In genomic region chr5:90771880-90772653, GRCm38 (mm10) we compare ENCODE assay signal across 7 mouse cellular contexts. TPM values are rescaled to one million over a fixed set of nuclear protein-coding genes. Genes with fewer than 3 reads are reported as not detected.
DNase-seq lines count a peak whose midpoint lies in the region; ATAC-seq lines count a peak whose summit lies in the region.

Gene Pf4 (plus strand): TSS chr5:90772435.

- H3K4me1 ChIP-seq in forebrain, embryonic 16.5 days (replicated peaks; ENCODE audit: control insufficient read depth, insufficient read depth, low read length): no peaks in the 10 kb centered on the region
- H3K4me1 ChIP-seq in hindbrain, embryonic 15.5 days (replicated peaks): no peaks in the 10 kb centered on the region
- 0 out of 2 replicates have a peak, but pooled peaks cover 12% of the 10 kb centered on the region for H3K4me1 ChIP-seq in liver, embryonic 13.5 days (replicated peaks)

- 87% methylated on average over 16 of the region's 16 CpGs for WGBS in forebrain, embryonic 16.5 days
- WGBS in hindbrain, embryonic 15.5 days: 91% methylated on average over 16 of the region's 16 CpGs
- WGBS in liver, embryonic 13.5 days (ENCODE audit: insufficient replicate concordance): 15% methylated on average over 16 of the region's 16 CpGs

- DNase-seq in liver, embryonic 13.5 days: no peak
- peak; percentile 52 for DNase-seq in skeletal muscle tissue, adult 2 months (ENCODE audit: low read depth, low spot score)
- no peak for DNase-seq in left cerebral cortex, adult 8-10 months (ENCODE audit: low spot score in 2 of 2)

- H3K4me3 ChIP-seq in forebrain, embryonic 16.5 days (replicated peaks; ENCODE audit: low read length): no peak within 1 kb of the TSS
- H3K4me3 ChIP-seq in hindbrain, embryonic 15.5 days: no peak within 1 kb of the TSS
- H3K4me3 ChIP-seq in liver, embryonic 13.5 days (replicated peaks): 0 out of 2 replicates have a peak within 1 kb of the TSS, but pooled peaks have one; percentile 8

- H3K9me3 ChIP-seq in forebrain, embryonic 16.5 days (ENCODE audit: control insufficient read depth, low read length): no peaks in the 10 kb centered on the region
- no peaks in the 10 kb centered on the region for H3K9me3 ChIP-seq in hindbrain, embryonic 15.5 days
- no peaks in the 10 kb centered on the region for H3K9me3 ChIP-seq in liver, embryonic 13.5 days (replicated peaks)

- no peak within 1 kb of the TSS for H3K9ac ChIP-seq in forebrain, embryonic 16.5 days (replicated peaks; ENCODE audit: low read depth, low read length)
- H3K9ac ChIP-seq in hindbrain, embryonic 15.5 days: no peak within 1 kb of the TSS
- no peak within 1 kb of the TSS for H3K9ac ChIP-seq in liver, embryonic 13.5 days

- H3K36me3 ChIP-seq in forebrain, embryonic 16.5 days (ENCODE audit: control insufficient read depth, insufficient read depth): no peaks in the 10 kb centered on the region
- H3K36me3 ChIP-seq in hindbrain, embryonic 15.5 days: no peaks in the 10 kb centered on the region
- H3K36me3 ChIP-seq in liver, embryonic 13.5 days: no peaks in the 10 kb centered on the region

- ATAC-seq in common myeloid progenitor, adult 5-6 weeks (replicated peaks; ENCODE audit: low read depth, poor library complexity, severe bottlenecking): peak; percentile 73
- no peak for ATAC-seq in forebrain, embryonic 16.5 days
- ATAC-seq in hindbrain, embryonic 15.5 days (ENCODE audit: low FRiP score, low read depth): no peak
- ATAC-seq in liver, embryonic 13.5 days (ENCODE audit: low read depth): peak; percentile 44; the same call in 1 of the 2 replicates
- no peak for ATAC-seq in CD4-positive, CD25-positive, alpha-beta regulatory T cell, adult 4 months

- no peak within 1 kb of the TSS for H3K27ac ChIP-seq in forebrain, embryonic 16.5 days (ENCODE audit: low read length)
- H3K27ac ChIP-seq in hindbrain, embryonic 15.5 days (replicated peaks): no peak within 1 kb of the TSS
- no peak within 1 kb of the TSS for H3K27ac ChIP-seq in liver, embryonic 13.5 days

- no peak within 1 kb of the TSS for H3K4me2 ChIP-seq in forebrain, embryonic 16.5 days (ENCODE audit: low read length)
- H3K4me2 ChIP-seq in hindbrain, embryonic 15.5 days: no peak within 1 kb of the TSS
- H3K4me2 ChIP-seq in liver, embryonic 13.5 days: no peak within 1 kb of the TSS

- no peaks in the 10 kb centered on the region for H3K27me3 ChIP-seq in forebrain, embryonic 16.5 days (replicated peaks; ENCODE audit: control insufficient read depth, insufficient read depth, low read length)
- no peaks in the 10 kb centered on the region for H3K27me3 ChIP-seq in hindbrain, embryonic 15.5 days
- H3K27me3 ChIP-seq in liver, embryonic 13.5 days: no peaks in the 10 kb centered on the region

RNA-seq across cellular contexts. Expression of gene Pf4, which starts in this region (rescaled TPM):
- 138 and 211 TPM in 2 replicates for total RNA-seq in common myeloid progenitor, adult 5-6 weeks (2017)
- polyA plus RNA-seq in forebrain, embryonic 16.5 days (2015; fragmentation: Nextera tagmentation; extraction: Ambion mirVana): 27.8 and 43.3 TPM in 2 replicates
- polyA plus RNA-seq in hindbrain, embryonic 15.5 days (2015; fragmentation: Nextera tagmentation; extraction: Ambion mirVana): 43.0 and 61.1 TPM in 2 replicates
- 569 and 620 TPM in 2 replicates for polyA plus RNA-seq in liver, embryonic 13.5 days (2015; fragmentation: Nextera tagmentation; extraction: Ambion mirVana)
- total RNA-seq in left cerebral cortex, adult 8-10 months (2022): 1 to 10 TPM; 2.2 to 3.3 (median 2.8) TPM
- not detected for polyA plus RNA-seq in CD4-positive, CD25-positive, alpha-beta regulatory T cell, adult 4 months (2017; shearing (Covaris generic))

Comparison
In these comparisons a context has a peak if more than half of its experiments do, and no peak if none do; other contexts are left out.
1. RNA of gene Pf4 (total RNA-seq): 138 to 211 TPM in common myeloid progenitor, adult 5-6 weeks; 2.2 to 3.3 TPM in left cerebral cortex, adult 8-10 months; every median in the first group is over 10 times any median in the second.
2. RNA of gene Pf4 (polyA plus RNA-seq): 569 to 620 TPM in liver, embryonic 13.5 days, 43.0 to 61.1 TPM in hindbrain, embryonic 15.5 days and 27.8 to 43.3 TPM in forebrain, embryonic 16.5 days; not detected in CD4-positive, CD25-positive, alpha-beta regulatory T cell, adult 4 months; every median in the first group is over 10 times any median in the second.
3. ATAC-seq: peak in common myeloid progenitor, adult 5-6 weeks (single experiment) and liver, embryonic 13.5 days (single experiment); none in forebrain, embryonic 16.5 days (single experiment), hindbrain, embryonic 15.5 days (single experiment) and CD4-positive, CD25-positive, alpha-beta regulatory T cell, adult 4 months (single experiment).